Mouse (Mus musculus): ENCODE data around the gene Rxra. TPM values are rescaled to one million over a fixed set of nuclear protein-coding genes. Genes with fewer than 3 reads are reported as not detected.

Gene Rxra
- polyA plus RNA-seq, 1 experiment = 14.1 TPM

GRCm38 (mm10) chr2:27755986-27756641, 79.9 kb downstream of the Rxra start:
- Histone ChIP-seq H3ac (ENCODE audit: control insufficient read depth, insufficient read length, low read depth) (no peak overlapping the region), H3K79me2 (ENCODE audit: control insufficient read depth, insufficient read depth) (no peaks in the 10 kb centered on the region), H3K27me3 (ENCODE audit: control insufficient read depth, insufficient read depth, insufficient read length) (no peaks in the 10 kb centered on the region), H3K4me3 (ENCODE audit: insufficient read depth, poor library complexity, severe bottlenecking) (no peak overlapping the region), H3K36me3 (ENCODE audit: control insufficient read depth, insufficient read depth) (no peaks in the 10 kb centered on the region), H3K79me3 (ENCODE audit: low read depth) (no peaks in the 10 kb centered on the region)
- TF ChIP-seq CEBPB (IDR thresholded peaks at IDR 0.05; ENCODE audit: low read depth) (no peak), MYOG (IDR thresholded peaks at IDR 0.05; ENCODE audit: control insufficient read depth, extremely low read depth, insufficient read length) (no peak), MYOD1 (IDR thresholded peaks at IDR 0.05; ENCODE audit: control insufficient read depth, insufficient read length, low read depth) (no peak), FOSL1 (IDR thresholded peaks at IDR 0.05; ENCODE audit: insufficient read depth, low read length, poor library complexity, severe bottlenecking) (no peak), USF1 (IDR thresholded peaks at IDR 0.05; ENCODE audit: low read depth) (no peak), MAX (IDR thresholded peaks at IDR 0.05) (no peak), CTCF (IDR thresholded peaks at IDR 0.05; ENCODE audit: control insufficient read depth, insufficient read depth, insufficient read length) (no peak)

- Histone ChIP-seq H3K36me3 (ENCODE audit: control insufficient read depth, insufficient read depth) (no peaks in the 10 kb centered on the region), H3K79me2 (ENCODE audit: control insufficient read depth, insufficient read depth) (no peaks in the 10 kb centered on the region), H3K79me3 (ENCODE audit: low read depth) (no peaks in the 10 kb centered on the region), H3K27me3 (ENCODE audit: control insufficient read depth, insufficient read depth, insufficient read length) (no peaks in the 10 kb centered on the region), H3K4me3 (ENCODE audit: insufficient read depth, poor library complexity, severe bottlenecking) (no peak overlapping the region), H3ac (ENCODE audit: control insufficient read depth, insufficient read length, low read depth) (no peak overlapping the region)
- TF ChIP-seq MYOD1 (IDR thresholded peaks at IDR 0.05; ENCODE audit: control insufficient read depth, insufficient read length, low read depth) = no peak
- TF ChIP-seq FOSL1 (IDR thresholded peaks at IDR 0.05; ENCODE audit: insufficient read depth, low read length, poor library complexity, severe bottlenecking) = no peak
- TF ChIP-seq CEBPB (IDR thresholded peaks at IDR 0.05; ENCODE audit: low read depth) = no peak
- TF ChIP-seq MAX (IDR thresholded peaks at IDR 0.05) = no peak
- TF ChIP-seq CTCF (IDR thresholded peaks at IDR 0.05; ENCODE audit: control insufficient read depth, insufficient read depth, insufficient read length) = no peak
- TF ChIP-seq MYOG (IDR thresholded peaks at IDR 0.05; ENCODE audit: control insufficient read depth, extremely low read depth, insufficient read length) = no peak
These were observed 82.4 kb downstream of the Rxra start for GRCm38 (mm10) chr2:27758414-27759301.

- H3ac ChIP-seq (ENCODE audit: control insufficient read depth, insufficient read length, low read depth) = no peak overlapping the region
- H3K4me3 ChIP-seq (ENCODE audit: insufficient read depth, poor library complexity, severe bottlenecking) = no peak overlapping the region
These were observed 83.2 kb downstream of the Rxra start for GRCm38 (mm10) chr2:27759431-27759830.

GRCm38 (mm10) chr2:27761260-27761995, 85.2 kb downstream of the Rxra start:
- H3K27me3 ChIP-seq (ENCODE audit: control insufficient read depth, insufficient read depth, insufficient read length) = no peaks in the 10 kb centered on the region
- no peaks in the 10 kb centered on the region for H3K79me3 ChIP-seq (ENCODE audit: low read depth)
- H3K4me3 ChIP-seq (ENCODE audit: insufficient read depth, poor library complexity, severe bottlenecking) = no peak overlapping the region
- H3K79me2 ChIP-seq (ENCODE audit: control insufficient read depth, insufficient read depth) = no peaks in the 10 kb centered on the region
- H3K36me3 ChIP-seq (ENCODE audit: control insufficient read depth, insufficient read depth) = no peaks in the 10 kb centered on the region
- TF ChIP-seq CTCF (IDR thresholded peaks at IDR 0.05; ENCODE audit: control insufficient read depth, insufficient read depth, insufficient read length) = no peak
- no peak for TF ChIP-seq MAX (IDR thresholded peaks at IDR 0.05)
- TF ChIP-seq FOSL1 (IDR thresholded peaks at IDR 0.05; ENCODE audit: insufficient read depth, low read length, poor library complexity, severe bottlenecking) = no peak
- no peak for TF ChIP-seq MYOD1 (IDR thresholded peaks at IDR 0.05; ENCODE audit: control insufficient read depth, insufficient read length, low read depth)
- peak; percentile 18 for TF ChIP-seq USF1 (IDR thresholded peaks at IDR 0.05; ENCODE audit: low read depth)
- no peak for TF ChIP-seq CEBPB (IDR thresholded peaks at IDR 0.05; ENCODE audit: low read depth)
- no peak for TF ChIP-seq MYOG (IDR thresholded peaks at IDR 0.05; ENCODE audit: control insufficient read depth, extremely low read depth, insufficient read length)
- H3ac ChIP-seq (ENCODE audit: control insufficient read depth, insufficient read length, low read depth) = no peak overlapping the region

More at GRCm38 (mm10) chr2:27759431-27759830, 83.2 kb downstream of the Rxra start:
- no peak for TF ChIP-seq MYOG (IDR thresholded peaks at IDR 0.05; ENCODE audit: control insufficient read depth, extremely low read depth, insufficient read length)
- TF ChIP-seq MAX (IDR thresholded peaks at IDR 0.05) = no peak
- no peak for TF ChIP-seq FOSL1 (IDR thresholded peaks at IDR 0.05; ENCODE audit: insufficient read depth, low read length, poor library complexity, severe bottlenecking)
- TF ChIP-seq CTCF (IDR thresholded peaks at IDR 0.05; ENCODE audit: control insufficient read depth, insufficient read depth, insufficient read length) = no peak
- no peak for TF ChIP-seq CEBPB (IDR thresholded peaks at IDR 0.05; ENCODE audit: low read depth)
- no peaks in the 10 kb centered on the region for H3K36me3 ChIP-seq (ENCODE audit: control insufficient read depth, insufficient read depth)
- H3K79me2 ChIP-seq (ENCODE audit: control insufficient read depth, insufficient read depth) = no peaks in the 10 kb centered on the region
- H3K79me3 ChIP-seq (ENCODE audit: low read depth) = no peaks in the 10 kb centered on the region
- no peaks in the 10 kb centered on the region for H3K27me3 ChIP-seq (ENCODE audit: control insufficient read depth, insufficient read depth, insufficient read length)

- Histone ChIP-seq H3K36me3 (ENCODE audit: control insufficient read depth, insufficient read depth) (no peaks in the 10 kb centered on the region), H3K27me3 (ENCODE audit: control insufficient read depth, insufficient read depth, insufficient read length) (no peaks in the 10 kb centered on the region), H3K79me3 (ENCODE audit: low read depth) (no peaks in the 10 kb centered on the region), H3K4me3 (ENCODE audit: insufficient read depth, poor library complexity, severe bottlenecking) (no peak overlapping the region), H3K79me2 (ENCODE audit: control insufficient read depth, insufficient read depth) (no peaks in the 10 kb centered on the region), H3ac (ENCODE audit: control insufficient read depth, insufficient read length, low read depth) (no peak overlapping the region)
- TF ChIP-seq USF1 (IDR thresholded peaks at IDR 0.05; ENCODE audit: low read depth) = no peak
- no peak for TF ChIP-seq FOSL1 (IDR thresholded peaks at IDR 0.05; ENCODE audit: insufficient read depth, low read length, poor library complexity, severe bottlenecking)
- no peak for TF ChIP-seq MAX (IDR thresholded peaks at IDR 0.05)
- TF ChIP-seq CTCF (IDR thresholded peaks at IDR 0.05; ENCODE audit: control insufficient read depth, insufficient read depth, insufficient read length) = no peak
- TF ChIP-seq MYOD1 (IDR thresholded peaks at IDR 0.05; ENCODE audit: control insufficient read depth, insufficient read length, low read depth) = no peak
- TF ChIP-seq MYOG (IDR thresholded peaks at IDR 0.05; ENCODE audit: control insufficient read depth, extremely low read depth, insufficient read length) = no peak
- TF ChIP-seq CEBPB (IDR thresholded peaks at IDR 0.05; ENCODE audit: low read depth) = no peak
These were observed 85.7 kb downstream of the Rxra start for GRCm38 (mm10) chr2:27761996-27762340.

Data from C2C12 (cell line).